Mouse (Mus musculus): ENCODE results near the gene Dyrk1a. TPM values are rescaled to one million over a fixed set of nuclear protein-coding genes. Genes with fewer than 3 reads are reported as not detected.

Dyrk1a gene
- polyA plus RNA-seq, 1 experiment from 2014 or later = 8.0 TPM

DNA sequence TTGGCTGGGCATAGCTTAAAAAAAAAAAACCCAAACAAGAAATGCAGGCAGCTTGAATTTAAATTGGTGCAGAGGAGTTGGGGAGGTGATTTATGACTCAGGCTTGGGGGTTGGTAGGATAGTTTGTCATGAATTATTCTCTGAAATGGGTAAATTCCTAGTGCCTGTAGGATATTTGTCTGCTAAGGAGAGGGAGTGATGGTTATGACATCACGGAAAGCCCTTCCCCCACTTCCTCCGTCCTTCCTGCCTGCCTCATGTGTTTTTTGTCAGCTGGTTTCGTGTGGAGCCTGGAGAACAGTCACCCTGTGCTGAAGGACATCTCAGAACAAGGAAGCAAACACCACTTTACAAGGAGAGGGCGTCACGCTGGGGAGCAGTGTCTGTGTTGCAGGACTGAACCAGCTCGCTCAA is 31.7 kb downstream of the Dyrk1a start:
- H3K4me1 ChIP-seq (replicated peaks; ENCODE audit: control insufficient read depth, insufficient read depth, low read length) = peaks cover 16% of the 10 kb centered on the region
- WGBS = 7% methylated on average over 6 of the region's 6 CpGs
- TF ChIP-seq CTCF (IDR thresholded peaks at IDR 0.05; ENCODE audit: low read depth) = no peak
- no peak overlapping the region for H3K4me2 ChIP-seq (replicated peaks; ENCODE audit: low read depth)
- no peaks in the 10 kb centered on the region for H3K9me3 ChIP-seq (ENCODE audit: control insufficient read depth)
- H3K36me3 ChIP-seq (ENCODE audit: control insufficient read depth, insufficient read depth) = no peaks in the 10 kb centered on the region
- ATAC-seq = peak; percentile 76
- no peaks in the 10 kb centered on the region for H3K27me3 ChIP-seq (replicated peaks; ENCODE audit: control insufficient read depth, insufficient read depth, low read length)
- H3K9ac ChIP-seq (ENCODE audit: low read depth, low read length) = 0 out of 2 replicates have a peak overlapping the region, but pooled peaks have one; percentile 7
- no peak overlapping the region for H3K4me3 ChIP-seq (ENCODE audit: low read depth, low read length)
- peak overlapping the region; percentile 62; the same call in 1 of the 2 replicates for H3K27ac ChIP-seq (ENCODE audit: low read depth, low read length)

GRCm38 (mm10) chr16:94602188-94602587 is 32.4 kb downstream of the Dyrk1a start:
- WGBS = 54% methylated on average over 1 of the region's 1 CpGs
- Histone ChIP-seq H3K9ac (ENCODE audit: low read depth, low read length) (0 out of 2 replicates have a peak overlapping the region, but pooled peaks have one; percentile 7), H3K27me3 (replicated peaks; ENCODE audit: control insufficient read depth, insufficient read depth, low read length) (no peaks in the 10 kb centered on the region), H3K4me3 (ENCODE audit: low read depth, low read length) (no peak overlapping the region), H3K4me2 (replicated peaks; ENCODE audit: low read depth) (no peak overlapping the region), H3K27ac (ENCODE audit: low read depth, low read length) (peak overlapping the region; percentile 62; the same call in 1 of the 2 replicates), H3K4me1 (replicated peaks; ENCODE audit: control insufficient read depth, insufficient read depth, low read length) (peaks cover 16% of the 10 kb centered on the region), H3K9me3 (ENCODE audit: control insufficient read depth) (no peaks in the 10 kb centered on the region), H3K36me3 (ENCODE audit: control insufficient read depth, insufficient read depth) (no peaks in the 10 kb centered on the region)
- no peak for ATAC-seq
- TF ChIP-seq CTCF (IDR thresholded peaks at IDR 0.05; ENCODE audit: low read depth) = no peak

GRCm38 (mm10) chr16:94602730-94603129 is 32.9 kb downstream of the Dyrk1a start:
- H3K4me2 ChIP-seq (replicated peaks; ENCODE audit: low read depth) = no peak overlapping the region
- H3K36me3 ChIP-seq (ENCODE audit: control insufficient read depth, insufficient read depth) = no peaks in the 10 kb centered on the region
- no peaks in the 10 kb centered on the region for H3K27me3 ChIP-seq (replicated peaks; ENCODE audit: control insufficient read depth, insufficient read depth, low read length)
- no peak overlapping the region for H3K4me3 ChIP-seq (ENCODE audit: low read depth, low read length)
- peak overlapping the region; percentile 62; the same call in 1 of the 2 replicates for H3K27ac ChIP-seq (ENCODE audit: low read depth, low read length)
- WGBS = 53% methylated on average over 4 of the region's 4 CpGs
- no peaks in the 10 kb centered on the region for H3K9me3 ChIP-seq (ENCODE audit: control insufficient read depth)
- no peak for TF ChIP-seq CTCF (IDR thresholded peaks at IDR 0.05; ENCODE audit: low read depth)
- no peak overlapping the region for H3K9ac ChIP-seq (ENCODE audit: low read depth, low read length)
- no peak for ATAC-seq
- H3K4me1 ChIP-seq (replicated peaks; ENCODE audit: control insufficient read depth, insufficient read depth, low read length) = peaks cover 16% of the 10 kb centered on the region

- peak; percentile 73 for ATAC-seq
- H3K36me3 ChIP-seq (ENCODE audit: control insufficient read depth, insufficient read depth) = no peaks in the 10 kb centered on the region
- no peak overlapping the region for H3K4me2 ChIP-seq (replicated peaks; ENCODE audit: low read depth)
- WGBS = 42% methylated on average over 1 of the region's 1 CpGs
- H3K27ac ChIP-seq (ENCODE audit: low read depth, low read length) = 0 out of 2 replicates have a peak overlapping the region, but pooled peaks have one; percentile 60
- H3K4me3 ChIP-seq (ENCODE audit: low read depth, low read length) = no peak overlapping the region
- peaks cover 9% of the 10 kb centered on the region for H3K4me1 ChIP-seq (replicated peaks; ENCODE audit: control insufficient read depth, insufficient read depth, low read length)
- no peak overlapping the region for H3K9ac ChIP-seq (ENCODE audit: low read depth, low read length)
- no peaks in the 10 kb centered on the region for H3K27me3 ChIP-seq (replicated peaks; ENCODE audit: control insufficient read depth, insufficient read depth, low read length)
- TF ChIP-seq CTCF (IDR thresholded peaks at IDR 0.05; ENCODE audit: low read depth) = no peak
- no peaks in the 10 kb centered on the region for H3K9me3 ChIP-seq (ENCODE audit: control insufficient read depth)
Observed at GRCm38 (mm10) chr16:94606169-94606568, 36.4 kb downstream of the Dyrk1a start.

DNA sequence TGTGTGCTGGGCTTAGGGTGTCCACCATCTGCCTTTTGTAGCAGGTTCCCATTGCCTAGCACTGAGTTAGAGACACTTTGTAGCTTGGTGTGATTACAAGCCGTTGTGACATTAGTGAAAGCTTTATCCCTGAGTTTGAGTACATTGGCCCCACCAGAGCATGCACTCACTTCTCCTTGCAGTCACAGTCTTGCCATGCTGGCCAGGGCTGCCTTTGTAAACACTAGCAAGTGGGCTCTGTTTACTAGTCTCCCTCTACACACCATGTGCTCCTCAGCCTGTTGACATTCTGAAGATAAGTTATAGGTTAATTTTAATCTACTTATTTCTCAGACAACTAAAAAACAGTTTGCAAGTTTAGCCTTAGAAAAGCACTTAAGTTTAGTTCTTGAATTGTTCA is 37.7 kb downstream of the Dyrk1a start:
- no peak for ATAC-seq
- no peak overlapping the region for H3K9ac ChIP-seq (ENCODE audit: low read depth, low read length)
- H3K4me2 ChIP-seq (replicated peaks; ENCODE audit: low read depth) = no peak overlapping the region; the same call in 1 of the 2 replicates
- no peak overlapping the region for H3K4me3 ChIP-seq (ENCODE audit: low read depth, low read length)
- H3K36me3 ChIP-seq (ENCODE audit: control insufficient read depth, insufficient read depth) = peaks cover 2% of the 10 kb centered on the region; the same call in 1 of the 2 replicates
- H3K9me3 ChIP-seq (ENCODE audit: control insufficient read depth) = no peaks in the 10 kb centered on the region
- peak overlapping the region; percentile 17; the same call in 1 of the 2 replicates for H3K27ac ChIP-seq (ENCODE audit: low read depth, low read length)
- no peak for TF ChIP-seq CTCF (IDR thresholded peaks at IDR 0.05; ENCODE audit: low read depth)
- WGBS = 18% methylated on average over 1 of the region's 1 CpGs
- H3K27me3 ChIP-seq (replicated peaks; ENCODE audit: control insufficient read depth, insufficient read depth, low read length) = no peaks in the 10 kb centered on the region
- 0 out of 2 replicates have a peak, but pooled peaks cover 9% of the 10 kb centered on the region for H3K4me1 ChIP-seq (replicated peaks; ENCODE audit: control insufficient read depth, insufficient read depth, low read length)

DNA sequence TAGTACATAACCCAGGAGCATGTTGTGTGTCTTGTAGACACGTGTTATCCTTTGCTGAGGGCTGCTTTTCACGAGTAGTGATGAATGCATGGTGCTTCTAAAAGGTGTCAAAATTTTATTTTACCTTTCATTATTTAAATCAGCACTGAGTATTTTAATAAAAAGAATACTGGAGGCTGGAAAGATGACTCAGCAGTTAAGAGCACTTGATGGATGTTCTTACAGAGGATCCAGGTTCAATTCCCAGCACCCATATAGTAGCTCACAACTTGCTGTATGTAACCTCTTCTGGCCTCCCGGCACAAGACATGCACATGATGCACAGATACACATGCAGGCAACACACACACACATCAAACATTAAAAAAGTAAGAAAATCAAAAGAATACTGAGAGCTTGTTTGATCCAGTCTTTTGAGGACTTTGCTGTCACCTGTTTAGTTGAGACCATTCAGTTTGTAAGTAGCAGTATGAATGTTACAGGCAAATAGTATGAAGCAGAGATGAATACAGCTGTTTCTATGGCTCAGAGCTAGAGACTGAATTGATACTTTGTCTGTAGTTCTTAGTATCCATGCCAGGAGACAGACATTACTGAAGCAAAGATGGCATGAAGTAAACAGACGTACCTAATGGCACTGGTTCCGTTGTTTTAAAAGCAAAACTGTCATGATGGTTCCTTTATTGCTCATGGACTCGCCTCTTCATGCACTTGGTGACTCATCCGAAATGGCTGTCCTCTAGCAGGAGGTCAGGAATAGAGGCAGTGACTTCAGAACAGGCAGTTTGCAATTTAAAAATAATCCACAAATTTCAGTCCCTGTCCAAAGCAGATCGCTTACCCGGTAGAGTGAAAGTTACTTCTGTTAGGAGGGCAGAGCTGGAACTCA is 39.1 kb downstream of the Dyrk1a start:
- ATAC-seq = no peak
- TF ChIP-seq CTCF (IDR thresholded peaks at IDR 0.05; ENCODE audit: low read depth) = no peak

More for the DNA sequence above, 39.1 kb downstream of the Dyrk1a start:
- Histone ChIP-seq H3K4me2 (replicated peaks; ENCODE audit: low read depth) (no peak overlapping the region), H3K27me3 (replicated peaks; ENCODE audit: control insufficient read depth, insufficient read depth, low read length) (no peaks in the 10 kb centered on the region), H3K4me3 (ENCODE audit: low read depth, low read length) (no peak overlapping the region), H3K27ac (ENCODE audit: low read depth, low read length) (no peak overlapping the region), H3K36me3 (ENCODE audit: control insufficient read depth, insufficient read depth) (peaks cover 5% of the 10 kb centered on the region; the same call in 1 of the 2 replicates), H3K9me3 (ENCODE audit: control insufficient read depth) (no peaks in the 10 kb centered on the region), H3K9ac (ENCODE audit: low read depth, low read length) (no peak overlapping the region), H3K4me1 (replicated peaks; ENCODE audit: control insufficient read depth, insufficient read depth, low read length) (0 out of 2 replicates have a peak, but pooled peaks cover 9% of the 10 kb centered on the region)
- 58% methylated on average over 9 of the region's 9 CpGs for WGBS
